Mouse (Mus musculus): ENCODE results near the gene Pam16. TPM values are rescaled to one million over a fixed set of nuclear protein-coding genes. Genes with fewer than 3 reads are reported as not detected.

The Pam16 gene
- polyA plus RNA-seq, 1 experiment from 2014 or later = 188 TPM

- Histone ChIP-seq H3K4me3 (no peak overlapping the region), H3K36me3 (peaks cover 46% of the 10 kb centered on the region), H3K9me3 (no peaks in the 10 kb centered on the region), H3K27ac (no peak overlapping the region), H3K4me1 (replicated peaks) (peaks cover 27% of the 10 kb centered on the region), H3K9ac (no peak overlapping the region), H3K4me2 (no peak overlapping the region), H3K27me3 (no peaks in the 10 kb centered on the region)
- 85% methylated on average over 6 of the region's 6 CpGs for whole genome bisulfite sequencing
- no peak for ATAC-seq (ENCODE audit: low FRiP score)
Measured at GRCm38 (mm10) chr16:4627105-4627504, 2.3 kb upstream of the Pam16 start.

GRCm38 (mm10) chr16:4624074-4624473 is 714 bp downstream of the Pam16 start:
- ATAC-seq (ENCODE audit: low FRiP score) = no peak
- Histone ChIP-seq H3K27me3 (no peaks in the 10 kb centered on the region), H3K9ac (peak overlapping the region; percentile 93), H3K36me3 (peaks cover 27% of the 10 kb centered on the region), H3K4me1 (replicated peaks) (peaks cover 33% of the 10 kb centered on the region), H3K4me2 (peak overlapping the region; percentile 82), H3K27ac (peak overlapping the region; percentile 91), H3K4me3 (peak overlapping the region; percentile 78), H3K9me3 (no peaks in the 10 kb centered on the region)
- WGBS = 19% methylated on average over 9 of the region's 9 CpGs

GRCm38 (mm10) chr16:4616829-4617228 is 8.0 kb downstream of the Pam16 start:
- no peak overlapping the region for H3K4me3 ChIP-seq
- H3K27ac ChIP-seq = no peak overlapping the region
- ATAC-seq (ENCODE audit: low FRiP score) = no peak
- no peaks in the 10 kb centered on the region for H3K9me3 ChIP-seq
- WGBS = 93% methylated on average over 4 of the region's 4 CpGs
- no peaks in the 10 kb centered on the region for H3K27me3 ChIP-seq
- H3K4me1 ChIP-seq (replicated peaks) = peaks cover 4% of the 10 kb centered on the region
- peaks cover 62% of the 10 kb centered on the region for H3K36me3 ChIP-seq
- no peak overlapping the region for H3K9ac ChIP-seq
- no peak overlapping the region for H3K4me2 ChIP-seq

GRCm38 (mm10) chr16:4615297-4615696 is 9.5 kb downstream of the Pam16 start:
- Histone ChIP-seq H3K4me1 (replicated peaks) (no peaks in the 10 kb centered on the region), H3K9ac (no peak overlapping the region), H3K27ac (no peak overlapping the region), H3K4me2 (no peak overlapping the region), H3K4me3 (no peak overlapping the region), H3K9me3 (no peaks in the 10 kb centered on the region), H3K36me3 (peaks cover 76% of the 10 kb centered on the region), H3K27me3 (no peaks in the 10 kb centered on the region)
- WGBS = 96% methylated on average over 1 of the region's 1 CpGs
- ATAC-seq (ENCODE audit: low FRiP score) = no peak

- ATAC-seq (ENCODE audit: low FRiP score) = no peak
- H3K4me2 ChIP-seq = no peak overlapping the region
- H3K27me3 ChIP-seq = no peaks in the 10 kb centered on the region
- H3K27ac ChIP-seq = no peak overlapping the region
- no peaks in the 10 kb centered on the region for H3K9me3 ChIP-seq
- WGBS = 97% methylated on average over 3 of the region's 3 CpGs
- no peak overlapping the region for H3K4me3 ChIP-seq
- H3K9ac ChIP-seq = no peak overlapping the region
- H3K36me3 ChIP-seq = peaks cover 82% of the 10 kb centered on the region
- no peaks in the 10 kb centered on the region for H3K4me1 ChIP-seq (replicated peaks)
Measured at GRCm38 (mm10) chr16:4614639-4615038, 10.1 kb downstream of the Pam16 start.

GRCm38 (mm10) chr16:4613736-4614135 is 11.1 kb downstream of the Pam16 start:
- H3K36me3 ChIP-seq = peaks cover 82% of the 10 kb centered on the region
- 0 out of 2 replicates have a peak, but pooled peaks have one; percentile 28 for ATAC-seq (ENCODE audit: low FRiP score)

GRCm38 (mm10) chr16:4611676-4612075 is 13.1 kb downstream of the Pam16 start:
- WGBS = 88% methylated on average over 7 of the region's 7 CpGs
- H3K9ac ChIP-seq = no peak overlapping the region
- peaks cover 71% of the 10 kb centered on the region for H3K36me3 ChIP-seq
- H3K9me3 ChIP-seq = no peaks in the 10 kb centered on the region
- no peak overlapping the region for H3K4me2 ChIP-seq
- no peaks in the 10 kb centered on the region for H3K27me3 ChIP-seq
- H3K27ac ChIP-seq = no peak overlapping the region
- no peak for ATAC-seq (ENCODE audit: low FRiP score)
- no peak overlapping the region for H3K4me3 ChIP-seq
- peaks cover 16% of the 10 kb centered on the region for H3K4me1 ChIP-seq (replicated peaks)

More at GRCm38 (mm10) chr16:4613736-4614135, 11.1 kb downstream of the Pam16 start:
- H3K4me1 ChIP-seq (replicated peaks) = no peaks in the 10 kb centered on the region
- 94% methylated on average over 9 of the region's 9 CpGs for WGBS
- H3K27me3 ChIP-seq = no peaks in the 10 kb centered on the region
- H3K9ac ChIP-seq = no peak overlapping the region
- no peak overlapping the region for H3K4me3 ChIP-seq
- no peaks in the 10 kb centered on the region for H3K9me3 ChIP-seq
- H3K4me2 ChIP-seq = no peak overlapping the region
- no peak overlapping the region for H3K27ac ChIP-seq

GRCm38 (mm10) chr16:4611193-4611592 is 13.6 kb downstream of the Pam16 start:
- Histone ChIP-seq H3K36me3 (peaks cover 67% of the 10 kb centered on the region), H3K4me1 (replicated peaks) (peaks cover 20% of the 10 kb centered on the region), H3K9ac (no peak overlapping the region), H3K27ac (no peak overlapping the region), H3K4me2 (no peak overlapping the region), H3K27me3 (no peaks in the 10 kb centered on the region), H3K4me3 (no peak overlapping the region), H3K9me3 (no peaks in the 10 kb centered on the region)
- WGBS = 92% methylated on average over 5 of the region's 5 CpGs
- ATAC-seq (ENCODE audit: low FRiP score) = no peak

- Histone ChIP-seq H3K27me3 (no peaks in the 10 kb centered on the region), H3K9ac (no peak overlapping the region), H3K36me3 (peaks cover 42% of the 10 kb centered on the region), H3K4me1 (replicated peaks) (peaks cover 46% of the 10 kb centered on the region), H3K4me2 (no peak overlapping the region), H3K9me3 (no peaks in the 10 kb centered on the region), H3K4me3 (no peak overlapping the region), H3K27ac (no peak overlapping the region)
- ATAC-seq (ENCODE audit: low FRiP score) = no peak
- 85% methylated on average over 17 of the region's 19 CpGs for WGBS
Measured at GRCm38 (mm10) chr16:4608532-4609059, 16.2 kb downstream of the Pam16 start.

GRCm38 (mm10) chr16:4607818-4608531 is 16.8 kb downstream of the Pam16 start:
- Histone ChIP-seq H3K4me2 (no peak overlapping the region), H3K27ac (0 out of 2 replicates have a peak overlapping the region, but pooled peaks have one; percentile 19), H3K27me3 (no peaks in the 10 kb centered on the region), H3K4me3 (no peak overlapping the region), H3K9ac (peak overlapping the region; percentile 39; the same call in 1 of the 2 replicates), H3K9me3 (no peaks in the 10 kb centered on the region), H3K4me1 (replicated peaks) (peaks cover 53% of the 10 kb centered on the region), H3K36me3 (peaks cover 35% of the 10 kb centered on the region)
- 0 out of 2 replicates have a peak, but pooled peaks have one; percentile 26 for ATAC-seq (ENCODE audit: low FRiP score)
- 60% methylated on average over 9 of the region's 9 CpGs for WGBS

- H3K4me3 ChIP-seq = no peak overlapping the region
- H3K4me2 ChIP-seq = no peak overlapping the region
- H3K9me3 ChIP-seq = no peaks in the 10 kb centered on the region
- peaks cover 26% of the 10 kb centered on the region for H3K36me3 ChIP-seq
- 0 out of 2 replicates have a peak overlapping the region, but pooled peaks have one; percentile 35 for H3K27ac ChIP-seq
- H3K4me1 ChIP-seq (replicated peaks) = peaks cover 66% of the 10 kb centered on the region
- 0 out of 2 replicates have a peak overlapping the region, but pooled peaks have one; percentile 43 for H3K9ac ChIP-seq
- H3K27me3 ChIP-seq = no peaks in the 10 kb centered on the region
- ATAC-seq (ENCODE audit: low FRiP score) = no peak; the same call in 1 of the 2 replicates
- WGBS = 40% methylated on average over 5 of the region's 5 CpGs
Measured at GRCm38 (mm10) chr16:4606431-4607084, 18.2 kb downstream of the Pam16 start.

- Histone ChIP-seq H3K4me2 (no peak overlapping the region), H3K36me3 (peaks cover 18% of the 10 kb centered on the region), H3K27ac (peak overlapping the region; percentile 52; the same call in 1 of the 2 replicates), H3K9ac (peak overlapping the region; percentile 51), H3K4me1 (replicated peaks) (peaks cover 75% of the 10 kb centered on the region), H3K27me3 (no peaks in the 10 kb centered on the region), H3K4me3 (no peak overlapping the region), H3K9me3 (no peaks in the 10 kb centered on the region)
- ATAC-seq (ENCODE audit: low FRiP score) = no peak
- 45% methylated on average over 12 of the region's 13 CpGs for WGBS
Measured at GRCm38 (mm10) chr16:4605514-4606131, 19.2 kb downstream of the Pam16 start.

Measured in hindbrain, embryonic 13.5 days (tissue).